Mouse (Mus musculus) megakaryocyte, adult 5-6 weeks (primary cell): ENCODE measurements at regions not wholly inside any gene's neighbourhood (a gene's known extent, or its start where the extent isn't known, plus 50 kb on each side); places are given as distances from the start of the nearest gene placed in this dataset.

Source experiments
- ATAC-seq: 2 replicates; pipeline ENCODE4 v1.8.0; 2016; ENCODE audit warnings: mild to moderate bottlenecking, inconsistent platforms; ENCODE audit not compliant: poor library complexity, severe bottlenecking

DNA sequence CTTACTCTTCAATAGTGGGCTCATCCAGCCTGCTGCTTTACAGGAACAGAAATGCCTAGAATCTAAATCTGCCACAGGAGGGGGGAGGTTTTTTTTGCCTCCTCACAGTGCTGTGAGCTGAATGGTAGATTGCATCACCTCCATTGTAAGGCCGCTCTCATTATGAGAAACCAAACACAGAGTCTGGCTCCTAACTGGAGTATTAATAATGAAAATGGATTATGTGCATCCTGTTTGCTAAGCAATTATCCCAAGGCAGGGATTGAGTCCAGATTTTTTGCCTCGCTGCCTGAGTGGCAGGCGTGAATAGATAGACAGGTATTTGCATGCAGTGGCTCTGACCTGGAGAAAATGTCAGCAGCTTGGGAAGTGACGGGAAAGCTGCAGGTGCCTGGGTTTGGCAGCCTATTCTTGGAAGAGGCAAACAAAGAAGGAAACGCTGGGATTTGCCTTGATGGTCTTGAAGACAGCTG, 137.6 kb upstream of the Smarca2 start:
- no peak for ATAC-seq

DNA sequence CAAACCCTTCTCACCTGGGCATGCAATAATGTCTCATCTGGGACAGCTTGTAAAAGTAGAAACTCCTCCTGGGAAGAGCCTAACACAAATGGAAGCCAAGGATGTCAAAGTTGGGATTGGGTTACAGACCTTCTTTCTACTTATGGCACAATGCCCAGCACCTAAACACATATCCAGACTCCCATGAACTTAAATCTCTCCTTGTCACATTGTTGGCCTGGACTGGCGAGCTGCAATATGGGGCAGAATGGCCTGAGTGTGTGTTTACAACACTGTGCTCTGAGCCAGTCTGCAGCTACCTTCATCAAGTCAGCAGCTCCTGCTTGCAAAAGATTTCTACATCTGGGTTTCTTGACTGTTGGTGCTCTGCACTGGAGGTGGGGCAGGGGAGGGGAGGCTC, 132.2 kb upstream of the Smarca2 start:
- no peak for ATAC-seq

DNA sequence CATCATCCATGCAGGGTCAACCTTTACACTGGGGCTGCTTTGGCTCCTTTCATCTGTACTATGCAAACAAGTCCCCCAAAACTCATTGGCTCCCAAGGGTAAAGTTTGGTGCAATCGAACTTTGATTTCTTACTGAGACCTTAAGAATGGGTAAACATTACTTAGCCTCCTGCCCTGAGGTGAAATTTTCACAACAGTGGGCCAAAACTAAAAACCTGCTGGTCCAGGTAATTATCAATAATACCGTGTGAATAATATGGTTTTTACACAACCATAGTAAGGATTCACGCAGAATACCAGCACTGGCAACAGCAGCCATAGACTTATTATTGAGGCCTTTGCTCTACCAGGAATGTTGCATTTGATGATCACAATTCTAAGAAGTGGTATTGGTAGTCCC, 131.6 kb upstream of the Smarca2 start:
- ATAC-seq = no peak

DNA sequence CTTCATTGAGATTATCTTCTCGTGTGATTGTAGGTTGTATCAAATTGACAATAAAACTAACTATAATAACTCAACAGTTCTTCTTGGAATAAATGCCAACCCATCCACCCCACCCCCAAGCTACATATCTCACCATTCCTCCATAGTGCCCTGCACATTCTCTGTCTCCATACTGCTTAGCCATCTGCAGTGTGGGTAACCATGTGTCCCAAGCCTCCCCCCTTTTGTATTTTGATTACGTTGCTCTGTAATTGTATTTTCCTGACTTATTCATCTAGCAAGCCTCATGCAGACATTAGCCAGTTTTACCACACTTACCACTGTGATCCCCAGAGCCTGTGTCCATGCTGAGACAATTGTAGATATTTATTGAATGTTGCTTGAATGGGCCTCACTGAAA, 129.7 kb upstream of the Smarca2 start:
- ATAC-seq = no peak

DNA sequence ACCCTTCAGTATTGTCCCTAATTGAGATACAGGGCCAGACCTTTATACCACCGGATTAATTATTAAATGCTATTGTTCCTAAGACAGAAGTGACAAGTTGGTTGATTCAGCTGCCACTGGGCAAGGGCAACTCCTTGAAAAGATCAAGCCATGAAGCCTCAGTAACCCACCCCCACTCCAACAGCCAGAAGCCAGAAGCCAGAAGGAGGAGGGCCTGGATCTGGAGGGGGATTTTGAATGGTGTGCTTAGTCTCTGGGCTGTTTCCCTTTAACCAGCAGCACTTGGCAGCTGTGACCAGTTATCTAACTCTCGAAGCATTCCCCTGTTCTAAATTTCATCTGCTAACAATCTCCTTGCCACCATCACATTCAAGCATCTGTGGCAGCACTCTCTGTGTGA, 129.1 kb upstream of the Smarca2 start:
- no peak for ATAC-seq

DNA sequence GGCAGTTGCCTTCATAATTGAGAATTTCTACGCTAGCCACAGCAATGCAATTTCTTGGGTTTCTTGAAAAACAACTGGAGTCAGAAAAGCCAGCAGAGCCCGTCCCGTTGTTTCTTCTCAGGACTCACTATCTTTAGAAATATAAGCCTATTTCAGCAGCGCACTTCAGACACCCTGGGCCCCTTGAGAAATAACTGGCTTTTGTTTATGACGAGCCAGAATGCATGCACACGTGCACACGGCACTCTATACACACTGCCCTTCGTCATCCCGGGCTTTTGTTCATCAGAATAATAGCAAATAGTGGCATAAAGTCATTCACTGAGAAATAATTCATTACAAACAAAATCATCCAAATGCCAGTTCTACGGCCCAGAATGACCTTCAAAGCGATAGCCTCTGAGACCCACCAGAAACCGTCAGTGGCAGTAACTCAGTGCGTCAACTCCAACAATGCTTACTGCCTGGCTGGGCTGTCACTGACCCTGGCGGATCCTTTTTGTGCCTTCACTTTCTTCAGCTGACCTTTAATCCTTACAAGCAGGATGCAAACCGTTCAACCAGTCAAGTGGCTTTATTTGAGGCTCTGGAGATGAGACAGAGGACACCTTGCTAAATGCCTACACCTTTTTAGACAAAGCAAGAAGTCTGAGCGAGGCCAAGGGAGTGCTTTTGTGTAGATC, 126.7 kb upstream of the Smarca2 start:
- no peak for ATAC-seq

DNA sequence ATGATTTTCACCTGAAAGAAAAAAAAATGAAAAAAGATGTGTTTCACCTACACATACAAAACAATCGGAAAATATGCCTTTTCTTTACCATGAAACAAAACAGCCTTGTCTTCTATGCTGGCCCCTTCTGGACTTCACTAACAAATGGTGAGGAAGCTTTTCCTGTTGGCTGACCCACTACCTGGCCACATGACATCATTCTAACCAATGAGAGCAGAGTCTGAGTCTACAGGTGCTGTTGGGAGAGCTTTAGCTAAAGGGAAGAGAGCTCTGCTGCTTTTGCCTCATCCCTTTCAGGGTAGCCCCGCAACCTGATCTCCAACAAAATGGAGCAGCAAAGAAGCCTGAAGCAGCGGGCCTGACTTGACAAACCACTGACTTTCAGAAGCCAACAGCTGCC, 120.5 kb upstream of the Smarca2 start:
- ATAC-seq = no peak

DNA sequence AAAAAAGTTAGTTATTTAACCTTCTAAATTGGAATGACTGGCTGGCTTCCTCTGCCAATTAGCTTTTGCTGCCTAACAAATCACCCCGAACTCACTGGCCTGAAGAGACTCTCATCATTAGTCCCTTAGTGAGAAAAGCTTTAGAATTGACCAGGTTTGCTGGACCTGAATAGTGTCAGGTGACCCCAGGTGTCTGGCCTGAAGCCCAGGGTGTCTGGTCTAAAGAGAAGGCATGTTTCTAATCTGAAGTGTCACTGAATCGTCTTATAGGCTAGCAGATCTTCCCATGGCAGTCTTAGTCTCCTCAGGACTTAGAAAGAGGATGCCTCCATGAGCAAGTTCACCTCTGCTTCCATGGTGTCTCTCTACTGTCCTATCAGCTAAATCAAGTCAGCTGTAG, 112.0 kb upstream of the Smarca2 start:
- ATAC-seq = no peak

DNA sequence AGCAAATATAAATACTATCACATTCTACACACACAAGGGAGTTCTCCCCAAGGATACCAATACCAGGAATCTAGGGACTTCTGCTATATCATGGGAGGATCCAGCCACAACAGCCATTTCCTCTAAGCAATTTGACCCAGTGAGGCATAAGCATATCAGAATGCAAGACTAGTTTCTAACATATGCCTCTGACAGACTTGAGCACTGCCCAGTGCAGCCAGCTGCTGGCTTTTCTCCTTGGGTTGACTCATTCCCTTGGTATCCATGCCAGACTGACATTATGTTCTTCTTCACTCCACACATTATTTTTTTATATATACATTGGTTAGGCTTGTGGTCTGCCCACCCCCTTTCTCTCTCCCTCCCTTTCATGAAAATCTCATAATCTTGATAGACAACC, 103.8 kb upstream of the Smarca2 start:
- no peak for ATAC-seq

DNA sequence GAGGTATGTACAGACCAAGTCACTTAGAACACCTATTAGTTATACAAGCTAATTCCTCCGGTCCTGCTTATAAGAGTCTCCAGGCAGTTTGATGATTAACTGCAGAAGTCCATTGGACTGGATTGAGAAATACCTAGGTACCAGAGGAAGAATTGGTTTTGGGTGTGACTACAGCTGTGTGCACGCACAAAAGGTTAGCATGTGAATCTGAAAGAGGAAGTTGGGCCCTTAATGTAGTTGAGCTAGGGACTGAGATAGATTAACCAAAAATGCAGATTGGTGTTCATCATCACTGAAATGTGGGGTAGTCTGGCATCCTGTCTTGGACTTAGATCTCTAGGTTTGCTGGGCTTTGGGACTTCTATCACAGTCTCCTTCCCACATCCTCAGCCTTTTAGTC, 100.8 kb upstream of the Smarca2 start:
- peak; percentile 83 for ATAC-seq

DNA sequence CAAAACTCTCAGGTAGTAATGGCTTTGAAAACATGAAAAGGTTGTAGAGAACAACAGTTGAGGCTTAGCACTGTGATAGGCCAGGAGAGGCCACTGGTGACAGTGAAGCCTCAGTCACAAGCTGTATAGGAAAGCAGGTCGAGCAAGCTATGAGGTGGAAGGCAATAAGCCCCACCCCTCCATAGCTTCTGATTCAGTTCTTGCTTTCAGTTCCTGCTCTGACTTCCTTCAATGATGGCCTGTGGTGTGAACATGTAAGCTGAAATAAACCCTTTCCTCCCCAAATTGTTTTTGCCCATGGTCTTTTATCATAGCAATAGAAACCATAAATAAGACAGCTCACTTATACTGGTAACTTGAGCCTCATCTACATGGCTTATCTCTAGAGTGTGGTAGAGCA, 98.0 kb upstream of the Smarca2 start:
- peak; percentile 81 for ATAC-seq

DNA sequence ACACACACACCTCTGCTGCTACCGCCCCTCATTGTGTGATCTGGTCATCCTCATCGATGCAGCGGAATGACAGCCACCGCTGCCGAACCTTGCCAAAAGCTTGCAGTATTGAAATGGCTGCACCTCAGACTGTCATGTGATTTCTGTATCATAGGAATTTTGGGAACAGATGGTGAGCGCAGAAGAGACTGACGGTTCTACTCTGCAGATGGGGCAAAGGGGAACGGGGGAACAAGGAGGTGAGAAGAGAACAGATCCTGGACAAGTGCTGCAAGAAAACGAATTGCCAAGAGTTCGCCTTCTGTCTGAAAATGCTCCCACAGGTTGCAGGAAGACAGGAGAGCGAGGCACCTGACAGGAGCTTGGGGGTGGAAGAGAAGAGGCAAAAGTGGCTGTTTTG, 96.9 kb upstream of the Smarca2 start:
- ATAC-seq = no peak

DNA sequence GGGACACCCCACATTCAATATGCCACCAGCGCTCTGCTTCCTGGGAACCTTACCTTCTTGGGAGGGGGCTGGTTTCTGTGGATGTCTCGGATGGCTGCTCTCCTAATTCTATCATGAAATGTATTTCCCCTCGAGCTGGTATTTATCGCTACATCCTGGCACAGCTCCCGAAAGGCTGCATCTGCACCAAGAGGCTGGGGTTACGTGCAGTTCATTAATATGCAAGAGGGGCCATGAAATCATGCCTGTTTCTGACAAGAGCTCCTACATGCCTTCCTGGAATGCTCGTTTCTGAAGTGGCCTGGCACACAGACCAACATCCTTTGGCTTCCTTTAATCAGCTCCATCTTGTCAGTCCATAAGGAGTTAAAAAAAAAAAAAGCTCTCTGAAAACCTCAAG, 96.2 kb upstream of the Smarca2 start:
- ATAC-seq = no peak

DNA sequence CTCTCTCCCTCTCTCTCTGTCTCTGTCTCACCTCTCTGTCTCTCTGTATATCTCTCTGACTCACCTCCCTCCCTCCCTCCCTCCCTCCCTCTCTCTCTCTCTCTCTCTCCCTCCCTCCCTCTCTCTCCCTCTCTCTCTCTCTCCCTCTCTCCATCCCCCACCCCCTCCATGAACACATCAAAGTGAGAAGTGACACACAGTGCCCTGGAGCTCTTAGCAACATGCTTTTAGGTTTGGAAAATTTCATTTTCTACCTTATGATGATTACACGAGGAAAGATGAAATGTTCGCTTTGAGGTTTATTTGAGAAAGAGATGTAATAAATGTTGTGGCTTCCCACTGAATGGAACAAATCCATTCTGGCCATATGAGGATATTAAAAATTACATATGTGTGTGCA, 95.6 kb upstream of the Smarca2 start:
- ATAC-seq = no peak

DNA sequence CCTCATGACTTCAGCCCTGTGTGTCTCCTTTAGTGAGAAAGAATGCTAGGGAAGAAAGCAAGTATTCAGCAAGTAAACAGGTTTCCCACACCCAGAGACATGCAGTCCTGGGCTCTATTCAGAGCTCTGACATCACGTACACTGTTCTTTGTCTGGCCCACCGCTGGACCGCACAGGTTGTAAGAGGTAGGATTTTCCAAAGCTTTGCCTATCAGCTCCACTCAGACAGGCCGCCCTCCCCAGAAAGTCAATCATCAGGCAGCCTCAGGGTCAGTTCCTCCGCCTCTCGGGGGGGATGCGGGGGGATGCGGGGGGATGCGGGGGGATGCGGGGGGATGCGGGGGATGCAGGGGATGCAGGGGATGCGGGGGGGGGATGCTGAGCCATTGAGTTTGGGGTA, 94.7 kb upstream of the Smarca2 start:
- ATAC-seq = no peak

DNA sequence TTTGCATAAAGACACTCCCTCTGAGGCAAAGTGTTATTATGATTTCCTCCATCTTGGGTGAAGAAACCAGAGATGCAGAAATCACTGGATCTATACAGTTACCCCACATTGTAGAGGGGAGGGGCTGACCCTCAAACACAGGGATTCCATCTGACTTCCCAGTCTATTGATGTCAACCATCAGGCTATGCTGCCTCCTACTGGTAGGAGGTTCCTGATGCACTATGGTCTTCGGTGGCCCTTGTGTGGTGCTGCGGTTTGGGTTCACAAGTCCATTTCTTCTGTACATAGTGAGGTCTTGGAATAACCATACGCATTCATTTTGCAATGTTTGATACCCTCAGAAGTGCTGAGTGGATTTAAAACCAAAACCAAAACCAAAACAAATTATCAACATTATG, 94.0 kb upstream of the Smarca2 start:
- ATAC-seq = peak; percentile 48; the same call in 1 of the 2 replicates

DNA sequence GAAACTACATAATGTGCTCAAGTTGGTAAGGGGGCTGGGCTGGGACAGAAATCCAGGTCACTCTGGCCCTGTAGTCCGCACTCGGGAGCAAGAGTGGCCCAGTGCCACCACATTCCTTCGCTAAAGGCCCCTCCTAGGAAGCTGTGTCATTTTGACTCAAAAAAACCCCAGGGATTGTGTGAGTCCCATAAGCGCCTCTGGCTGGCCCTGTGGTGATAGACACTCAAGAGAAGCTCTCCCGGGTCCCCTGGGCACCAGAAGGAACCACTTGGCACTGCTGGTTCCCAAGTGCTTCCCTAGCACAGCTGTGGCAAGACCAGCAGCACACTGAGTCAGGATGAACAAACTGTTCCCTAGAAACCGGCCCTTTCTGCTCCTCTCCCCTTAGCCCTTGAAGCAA, 93.1 kb upstream of the Smarca2 start:
- no peak for ATAC-seq

DNA sequence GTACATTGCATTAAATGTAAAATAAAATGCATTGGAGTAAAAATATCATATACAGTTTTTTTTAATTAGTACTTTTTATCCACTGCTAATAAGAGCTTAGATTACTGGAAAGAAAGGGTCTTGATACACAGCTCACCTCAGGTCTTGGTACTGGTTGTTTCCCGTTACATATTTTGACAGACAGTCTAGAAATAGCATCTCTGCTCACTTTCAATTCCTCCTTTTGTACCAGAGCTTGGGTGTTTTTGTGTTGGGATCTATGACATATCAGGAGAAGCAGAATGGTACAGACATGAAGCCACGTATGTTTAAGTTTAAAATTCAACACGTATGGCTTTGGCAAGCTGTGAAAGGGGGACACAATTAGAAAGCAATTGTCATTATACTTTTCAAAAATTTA, 80.3 kb upstream of the Smarca2 start:
- peak; percentile 62 for ATAC-seq

DNA sequence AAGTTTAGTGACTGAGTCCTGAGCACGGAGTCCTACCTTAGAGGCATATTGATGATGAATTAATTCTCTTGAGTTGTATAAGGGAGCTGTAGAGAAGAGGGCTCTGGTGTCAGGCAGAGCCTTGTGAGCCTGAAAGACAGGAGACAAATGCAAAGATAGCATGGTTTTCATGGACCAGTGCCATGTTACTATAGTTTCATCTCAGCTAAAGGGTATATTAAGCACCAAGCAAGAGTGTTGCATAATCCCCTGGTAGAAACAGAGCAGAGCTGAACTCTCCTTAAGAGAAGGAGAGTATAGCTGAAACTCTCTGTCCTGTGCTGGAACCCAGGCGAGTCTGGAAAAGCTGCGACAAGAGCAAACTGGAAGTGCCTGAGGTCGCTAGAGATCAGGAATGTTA, 73.5 kb upstream of the Smarca2 start:
- ATAC-seq = no peak

DNA sequence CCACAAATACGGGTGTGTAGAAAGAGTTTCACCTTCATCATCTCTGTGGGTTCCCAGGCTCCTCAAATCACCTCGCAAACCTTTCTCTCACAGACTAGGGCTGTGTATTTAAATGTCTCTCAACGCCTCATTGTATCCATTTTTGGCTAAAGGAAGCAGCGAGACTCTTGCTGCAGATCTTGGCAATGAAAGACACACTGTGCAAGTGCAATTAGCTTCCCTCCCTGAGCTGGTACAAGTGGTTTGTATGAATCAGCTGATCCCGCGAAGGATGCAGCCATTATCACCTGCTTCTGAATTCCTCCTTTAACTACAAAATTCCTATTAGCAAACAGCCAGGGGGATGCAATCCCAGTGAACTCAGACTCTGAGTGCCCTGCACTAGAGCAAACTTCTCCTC, 72.3 kb upstream of the Smarca2 start:
- ATAC-seq = no peak

DNA sequence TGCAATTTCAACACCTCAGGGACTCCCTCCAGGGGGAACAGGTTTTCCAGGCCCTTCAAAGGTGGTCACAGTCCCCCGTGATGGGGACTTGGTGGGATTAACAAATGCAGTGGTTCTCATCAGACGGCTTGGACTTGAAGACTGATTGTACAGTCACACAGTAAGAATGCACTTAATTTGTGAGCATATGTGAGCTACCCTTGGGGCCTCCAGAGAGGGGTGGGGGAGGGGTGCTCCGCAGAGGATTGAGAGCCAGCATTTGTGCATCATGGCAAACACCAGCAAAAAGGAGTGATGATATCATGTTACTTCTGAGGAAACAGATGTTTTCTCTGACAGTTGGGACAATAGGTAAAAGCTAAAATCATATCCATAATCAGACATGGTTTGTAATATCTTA, 59.2 kb upstream of the Smarca2 start:
- no peak for ATAC-seq

DNA sequence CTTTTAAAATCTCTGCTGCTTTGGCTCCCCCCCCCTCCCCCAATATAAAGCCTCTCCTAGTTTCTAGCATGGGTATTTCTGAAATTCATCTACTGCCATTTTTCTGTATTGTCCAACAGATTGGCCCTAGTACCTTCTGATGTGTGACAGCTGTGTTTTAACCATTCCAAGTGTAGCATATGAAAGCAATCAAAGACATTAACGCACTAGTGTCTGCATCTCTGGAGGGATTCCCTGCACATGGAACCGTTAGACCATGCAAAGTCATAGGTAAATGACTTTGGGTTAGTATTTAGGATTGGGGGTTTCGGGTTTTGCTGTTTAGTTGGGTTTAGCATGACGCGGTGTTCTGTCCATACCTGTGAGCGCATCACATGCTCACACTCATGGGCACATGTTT, 57.3 kb upstream of the Smarca2 start:
- no peak for ATAC-seq

DNA sequence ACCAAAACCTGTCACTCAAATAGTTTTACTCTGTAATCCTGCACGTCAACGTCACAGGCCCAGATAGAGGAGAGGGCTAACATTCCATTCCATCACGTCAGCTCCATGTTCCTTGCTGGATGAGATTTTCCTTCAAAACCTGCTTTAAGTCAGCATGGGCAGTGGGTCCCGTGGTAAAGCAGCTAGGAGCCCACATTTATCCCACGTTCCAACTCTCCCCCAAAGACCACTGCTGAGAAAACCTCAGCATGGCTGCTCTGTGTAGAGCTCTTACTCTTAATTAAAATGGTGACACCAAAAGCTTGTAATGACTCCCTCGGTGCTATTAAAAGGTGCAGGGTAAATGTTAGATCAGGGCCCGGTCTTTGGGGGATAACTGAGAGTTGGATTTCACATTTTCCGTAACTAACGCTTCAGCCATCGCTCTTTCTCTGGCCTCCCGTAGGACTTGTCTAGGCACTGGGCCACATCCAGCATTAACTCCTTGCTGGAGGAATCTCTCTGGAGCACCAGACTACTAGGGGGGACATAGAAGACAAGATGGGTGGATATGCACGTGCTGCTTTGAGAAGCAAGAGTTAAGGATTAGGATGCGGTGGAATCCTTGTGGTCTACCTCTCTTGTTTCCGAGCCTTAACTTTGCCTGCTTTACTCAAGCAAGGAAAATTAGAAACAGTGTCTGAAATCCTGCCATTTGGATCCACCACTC, 56.1 kb upstream of the Smarca2 start:
- ATAC-seq = no peak
